Mouse (Mus musculus) adrenal gland, adult 8-10 months (tissue): ENCODE data around the gene Ttc37. TPM values are rescaled to one million over a fixed set of nuclear protein-coding genes. Genes with fewer than 3 reads are reported as not detected.
A peak's percentile ranks its signal among the peaks of the same experiment; 100 is the strongest.

Source experiments
- DNase-seq: peaks from one replicate; pipeline ENCODE4 v3.0.0; 2022
- total RNA-seq, 4 experiments: library from RNA; stranded (reverse); gene quantifications; 2 replicates each; pipeline ENCODE4 v1.2.4; 2022

Gene Ttc37
- 10 to 100 TPM; 26.6 to 31.6 (median 30.5) TPM for total RNA-seq

DNA sequence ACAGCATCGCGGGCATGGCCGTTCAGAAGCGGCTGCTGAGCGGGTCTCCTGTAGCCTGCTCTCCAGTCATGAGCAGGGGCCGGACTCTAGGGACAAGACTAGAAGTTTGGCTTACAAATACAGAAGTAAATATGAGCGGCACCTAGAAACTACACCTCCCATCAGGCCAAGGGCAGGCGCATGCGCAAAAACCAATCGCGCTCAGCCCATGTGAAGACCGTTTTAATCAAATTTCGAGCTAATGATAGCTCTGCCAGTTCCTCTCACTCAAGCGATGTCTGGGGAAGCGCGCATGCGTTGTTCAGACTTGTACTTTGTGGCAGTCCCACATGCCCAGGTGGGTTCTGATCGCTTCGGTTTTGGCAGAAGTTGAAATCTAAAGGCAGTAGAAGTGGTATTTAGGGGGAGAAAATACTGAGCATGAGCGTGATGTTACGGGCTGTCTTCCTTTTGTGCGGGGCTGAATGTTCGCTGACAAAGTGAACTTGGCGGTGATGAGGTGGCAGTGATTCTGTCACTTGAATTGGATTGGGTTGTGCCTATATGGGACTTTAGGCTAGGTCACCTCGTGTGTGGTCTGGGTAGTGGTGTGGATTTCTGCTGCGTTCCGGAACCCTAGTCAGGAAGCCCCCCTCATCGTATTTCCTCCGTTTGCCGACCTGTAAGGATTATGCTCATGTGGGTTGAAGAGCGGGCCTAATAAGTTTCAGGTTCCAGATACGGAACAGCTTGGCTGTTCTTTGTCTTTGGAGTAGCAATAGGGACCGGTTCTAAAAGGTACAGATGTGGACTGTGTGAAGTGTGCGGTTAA is at the start of gene Ttc37, which contains the start of gene Arsk:
Gene Ttc37 (plus strand): TSS at position 242 of the 811 bp plus-strand sequence.
Gene Arsk (minus strand): TSS at position 168 of the 811 bp plus-strand sequence.
- peak; percentile 95 for DNase-seq

DNA sequence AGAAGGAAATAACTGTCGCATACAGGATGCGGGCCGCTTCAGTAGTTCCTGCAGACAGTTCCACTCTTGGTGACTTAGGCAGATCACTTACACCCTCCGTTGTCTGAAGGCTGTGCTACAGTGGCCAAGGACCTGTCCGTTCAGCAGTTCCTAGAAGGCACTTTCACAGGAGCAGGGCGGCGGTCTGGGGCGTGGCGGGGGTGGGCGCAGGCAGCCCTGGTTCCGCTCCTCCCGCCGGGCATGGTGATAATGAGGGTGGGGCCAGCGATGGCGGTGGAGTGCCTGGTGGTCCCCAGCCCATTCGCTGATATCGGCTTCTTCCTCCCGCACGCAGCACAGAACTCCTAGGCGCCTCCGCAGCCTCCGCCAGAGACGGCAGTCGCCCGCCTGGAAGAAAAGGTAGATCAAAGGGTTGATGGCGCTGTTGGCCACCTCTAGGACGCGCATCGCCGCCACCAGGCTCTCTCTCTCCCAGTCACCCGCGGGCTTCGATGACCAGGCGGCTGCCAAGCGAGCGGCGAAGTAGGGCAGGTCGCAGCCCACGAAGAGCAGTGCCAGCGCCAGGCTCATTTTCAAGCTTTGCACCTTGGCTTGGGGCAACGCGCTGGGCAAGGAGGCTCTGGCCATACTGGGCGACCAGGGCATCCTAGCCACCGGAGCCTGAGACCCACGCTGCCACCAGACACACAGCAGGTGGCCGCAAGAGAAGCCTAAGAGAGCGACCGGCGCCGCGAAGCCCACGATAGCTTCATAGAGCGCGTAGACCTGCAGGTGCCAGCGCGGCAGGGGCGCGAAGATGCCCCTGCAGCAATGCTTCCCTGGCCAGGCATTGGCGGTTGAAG is 42.9 kb upstream of the Ttc37 start:
- no peak for DNase-seq

DNA sequence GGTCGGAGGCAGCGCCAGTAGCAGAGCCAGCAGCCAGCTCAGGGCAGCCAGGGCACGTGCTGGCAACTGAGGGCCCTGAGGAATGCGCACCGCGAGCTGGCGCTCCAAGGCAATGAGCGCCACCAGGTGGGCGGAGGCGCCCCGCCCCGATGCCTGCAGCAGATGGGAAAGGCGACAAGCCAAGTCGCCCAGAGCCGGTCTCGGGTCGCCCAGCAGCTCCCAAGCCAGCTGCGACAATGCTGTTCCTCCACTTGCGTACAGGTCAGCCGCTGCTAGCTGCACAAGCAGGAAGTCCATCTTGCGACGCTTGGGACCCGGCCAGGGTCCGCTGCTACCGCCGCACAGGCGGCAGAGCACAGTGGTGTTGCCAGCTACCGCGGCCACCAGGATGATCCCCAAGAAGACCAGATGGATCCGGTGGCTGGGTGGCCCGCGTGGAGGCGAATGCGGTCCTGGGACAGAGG is 42.2 kb upstream of the Ttc37 start:
- peak; percentile 37 for DNase-seq

DNA sequence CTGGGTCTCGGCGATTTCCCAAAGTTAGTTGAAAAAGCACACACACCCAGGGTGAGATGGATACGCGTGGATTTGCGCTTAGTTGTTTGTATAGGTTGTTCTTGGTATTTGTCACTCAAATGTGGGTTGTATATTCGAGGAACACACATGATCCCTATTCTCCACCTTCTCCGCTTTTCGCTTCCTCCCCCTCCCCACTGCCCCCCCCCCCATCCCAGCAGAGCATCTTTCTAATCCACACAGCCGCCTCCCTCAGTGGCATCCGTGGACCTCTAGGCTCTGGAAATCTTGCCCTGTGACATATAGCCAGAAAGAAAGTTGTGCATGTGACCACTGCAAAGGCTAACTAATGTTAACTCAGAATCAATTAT is 41.7 kb upstream of the Ttc37 start, which contains the start of gene Gpr150:
Gene Gpr150 (minus strand): TSS at position 101 of the 371 bp plus-strand sequence.
- DNase-seq, result no peak

DNA sequence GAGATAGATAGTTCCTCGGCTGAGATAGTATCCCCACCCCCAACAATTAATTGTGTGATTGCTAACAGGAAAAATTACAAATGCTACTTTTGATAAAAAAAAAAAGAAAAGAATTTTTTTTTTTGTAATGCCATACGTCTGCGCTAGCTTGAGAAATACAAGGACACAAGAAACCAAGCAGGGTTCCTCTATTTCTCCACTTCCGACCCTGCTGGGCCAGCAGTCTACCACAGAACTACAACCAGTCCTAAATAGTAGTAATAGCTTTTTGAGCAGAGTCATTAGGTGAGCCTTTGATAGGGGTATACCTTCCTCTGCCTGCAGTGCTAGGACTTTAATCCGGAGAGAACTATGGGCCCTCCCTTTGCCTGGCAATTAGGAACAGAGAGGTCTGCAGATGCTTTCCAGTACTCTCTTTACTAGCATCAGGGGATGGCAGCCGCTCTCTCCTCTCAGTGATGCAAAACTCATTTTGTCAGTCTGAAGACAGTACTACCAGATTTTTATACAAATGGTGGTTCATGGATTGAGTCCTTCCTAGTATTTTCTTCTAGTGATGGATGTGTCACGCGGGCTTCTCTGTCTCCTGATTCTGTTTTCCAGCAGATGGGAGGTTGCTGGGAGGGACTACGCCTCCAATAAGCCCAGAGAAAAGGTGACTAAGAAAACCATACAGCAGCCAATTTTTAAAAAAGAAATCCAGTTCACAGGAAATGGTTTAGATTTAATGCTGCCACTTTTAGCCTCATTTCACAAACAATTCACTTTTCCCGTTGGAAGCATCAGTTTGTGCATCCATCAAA is 41.1 kb upstream of the Ttc37 start:
- no peak for DNase-seq

DNA sequence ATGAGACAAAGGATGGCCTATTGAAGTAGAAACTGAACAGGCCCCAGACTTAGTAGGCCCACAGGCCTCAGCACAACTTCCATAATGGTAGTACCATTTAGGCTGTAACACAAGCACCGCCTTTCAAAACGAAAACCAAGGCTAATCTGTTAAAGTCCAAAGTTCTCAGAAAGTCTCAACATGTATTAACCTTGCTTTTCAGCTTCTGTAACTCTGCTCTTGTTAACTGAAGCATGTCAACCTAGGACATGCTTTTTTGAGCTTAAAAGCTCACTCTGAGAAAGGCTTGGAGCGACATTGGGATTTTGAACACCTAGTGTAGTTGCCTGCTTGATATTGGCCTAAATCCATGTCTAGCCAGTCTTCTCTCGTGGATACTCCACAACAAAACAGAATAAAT is 38.9 kb upstream of the Ttc37 start:
- no peak for DNase-seq

DNA sequence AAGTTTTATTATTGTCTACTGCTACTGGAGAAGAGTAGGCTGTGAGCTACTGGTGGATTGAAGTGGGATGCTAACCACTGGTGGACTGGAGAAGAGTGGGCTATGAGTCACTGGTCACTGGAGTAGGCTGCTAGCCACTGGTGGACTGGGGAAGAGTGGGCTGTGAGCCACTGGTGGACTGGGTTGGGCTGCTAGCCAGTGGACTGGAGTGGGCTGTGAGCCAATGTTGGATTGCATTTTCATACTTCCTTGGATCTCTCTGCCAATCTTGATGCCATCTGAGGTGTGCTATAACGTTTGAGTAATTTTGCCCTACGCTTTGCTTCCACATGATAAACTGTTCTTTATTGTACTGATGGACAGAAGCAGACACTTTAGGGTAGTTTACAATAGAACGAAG is 36.4 kb upstream of the Ttc37 start:
- DNase-seq, result no peak

DNA sequence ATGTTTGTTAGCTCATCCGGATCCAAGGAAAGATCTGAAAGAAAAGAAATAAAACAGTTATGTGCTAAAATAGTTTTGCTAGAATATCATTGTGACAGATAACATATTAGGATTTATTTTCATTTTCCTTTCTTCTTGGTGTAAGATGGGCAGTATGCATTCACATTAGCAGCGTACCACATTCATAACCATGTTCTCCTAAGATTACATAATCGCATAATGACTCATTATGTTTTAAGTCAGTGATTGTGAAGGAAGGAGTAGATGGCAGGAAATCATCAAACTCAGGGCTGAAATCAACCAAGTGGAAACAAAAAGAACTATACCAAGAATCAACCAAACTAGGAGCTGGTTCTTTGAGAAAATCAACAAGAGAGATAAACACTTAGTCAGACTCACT is 36.0 kb upstream of the Ttc37 start:
- DNase-seq, result no peak

DNA sequence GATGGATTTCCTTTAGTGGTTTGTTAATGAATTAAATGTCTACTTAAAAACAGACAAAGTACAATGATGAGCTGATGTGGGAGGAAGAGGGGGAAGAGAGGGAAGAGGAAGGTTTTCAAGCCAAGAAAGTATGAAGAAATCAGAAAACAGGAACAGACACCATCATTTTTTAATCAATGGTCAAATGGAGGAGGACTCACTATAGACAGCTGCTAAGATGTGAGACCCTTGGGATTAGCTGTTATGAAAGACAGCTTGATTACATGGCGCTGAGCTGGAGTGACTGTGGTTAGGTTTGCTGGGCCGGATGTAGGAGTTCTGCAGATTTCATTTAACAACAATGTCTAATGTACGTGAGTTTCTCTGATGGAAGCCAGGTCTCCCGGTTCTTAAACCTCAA is 35.0 kb upstream of the Ttc37 start:
- no peak for DNase-seq

DNA sequence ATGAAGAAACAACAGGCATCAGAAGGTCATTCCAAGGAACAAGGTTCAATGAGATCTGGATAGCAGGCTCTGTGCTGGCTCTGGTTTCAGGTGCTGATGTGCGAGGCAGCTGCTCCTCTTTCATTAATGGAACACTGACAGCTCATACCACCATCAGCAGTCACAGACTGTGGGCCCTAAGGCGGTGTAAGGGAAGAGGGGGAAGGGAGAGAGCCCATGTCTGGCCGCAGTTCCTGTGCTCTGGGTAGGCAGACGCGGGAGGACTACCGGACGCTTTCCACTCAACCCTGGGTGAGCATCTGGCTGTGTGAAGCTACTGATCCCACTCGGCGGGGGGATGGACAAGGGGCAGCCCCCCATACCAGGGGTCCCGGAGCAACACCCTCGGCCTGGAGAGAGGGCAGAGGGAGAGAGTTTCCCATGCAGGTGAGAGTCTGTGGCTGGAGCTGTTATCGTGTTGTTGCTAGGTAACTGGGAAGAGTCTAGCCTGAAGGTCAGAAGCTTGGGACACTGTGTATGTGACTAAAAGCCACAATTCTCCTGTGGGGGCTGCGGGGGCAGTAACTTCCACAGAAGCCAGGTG is 34.1 kb upstream of the Ttc37 start:
- no peak for DNase-seq

DNA sequence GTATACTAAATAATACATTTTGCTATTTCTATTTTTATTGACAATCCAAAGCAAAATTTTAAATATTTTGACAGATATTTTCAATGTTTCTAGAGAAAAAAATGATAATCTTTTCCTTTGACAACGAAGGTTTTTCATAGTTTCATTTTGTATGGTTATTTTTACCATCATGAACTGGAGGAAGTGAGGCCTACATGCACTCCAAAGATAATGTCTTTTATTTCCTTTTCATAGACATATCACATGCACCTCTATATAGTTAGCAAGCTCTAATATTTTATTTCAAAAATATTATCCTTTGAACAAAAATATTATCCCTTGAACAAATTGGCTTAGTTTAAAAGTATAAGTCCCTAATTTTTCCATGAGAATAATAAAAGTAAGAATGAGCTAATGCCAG is 24.2 kb upstream of the Ttc37 start:
- DNase-seq, result no peak

DNA sequence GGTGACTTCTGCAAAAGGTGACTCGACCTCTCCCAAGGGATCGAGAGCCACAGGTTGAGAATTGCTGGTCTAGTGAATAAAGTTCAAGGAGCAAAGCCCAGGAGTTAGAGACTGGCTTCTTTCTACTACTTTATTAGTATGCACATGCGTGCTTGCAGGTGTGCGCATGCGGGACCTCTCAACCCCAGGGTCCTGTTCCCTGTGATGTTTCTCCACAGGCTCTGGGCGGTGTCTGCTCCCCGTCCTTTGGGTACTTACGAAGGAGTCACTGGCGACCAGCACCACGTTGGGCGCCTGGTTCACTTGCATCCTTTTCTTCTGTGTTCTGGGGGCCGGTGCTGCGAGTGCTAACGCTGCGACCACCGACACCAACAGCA is 430 bp upstream of the Ttc37 start:
- no peak for DNase-seq

DNA sequence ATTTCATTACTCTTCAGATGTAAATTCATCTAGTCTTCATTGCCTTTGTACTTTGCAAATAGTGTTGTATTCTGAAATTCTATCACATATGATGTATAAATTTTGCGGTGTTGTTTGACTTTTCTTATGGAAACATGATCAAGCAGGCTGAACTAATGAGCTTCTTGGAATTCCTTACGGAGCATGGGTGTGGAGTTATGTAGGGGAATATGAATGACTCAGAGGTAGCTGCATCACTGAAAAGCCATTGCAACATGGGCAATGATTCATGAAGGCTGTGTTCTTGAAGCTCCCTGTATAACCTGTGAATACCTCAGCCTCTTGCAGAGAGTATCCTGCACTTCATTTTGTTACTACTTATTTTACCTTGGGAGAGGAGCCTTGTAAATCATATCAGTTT is 3.5 kb downstream of the Ttc37 start:
- DNase-seq, result peak; percentile 13

DNA sequence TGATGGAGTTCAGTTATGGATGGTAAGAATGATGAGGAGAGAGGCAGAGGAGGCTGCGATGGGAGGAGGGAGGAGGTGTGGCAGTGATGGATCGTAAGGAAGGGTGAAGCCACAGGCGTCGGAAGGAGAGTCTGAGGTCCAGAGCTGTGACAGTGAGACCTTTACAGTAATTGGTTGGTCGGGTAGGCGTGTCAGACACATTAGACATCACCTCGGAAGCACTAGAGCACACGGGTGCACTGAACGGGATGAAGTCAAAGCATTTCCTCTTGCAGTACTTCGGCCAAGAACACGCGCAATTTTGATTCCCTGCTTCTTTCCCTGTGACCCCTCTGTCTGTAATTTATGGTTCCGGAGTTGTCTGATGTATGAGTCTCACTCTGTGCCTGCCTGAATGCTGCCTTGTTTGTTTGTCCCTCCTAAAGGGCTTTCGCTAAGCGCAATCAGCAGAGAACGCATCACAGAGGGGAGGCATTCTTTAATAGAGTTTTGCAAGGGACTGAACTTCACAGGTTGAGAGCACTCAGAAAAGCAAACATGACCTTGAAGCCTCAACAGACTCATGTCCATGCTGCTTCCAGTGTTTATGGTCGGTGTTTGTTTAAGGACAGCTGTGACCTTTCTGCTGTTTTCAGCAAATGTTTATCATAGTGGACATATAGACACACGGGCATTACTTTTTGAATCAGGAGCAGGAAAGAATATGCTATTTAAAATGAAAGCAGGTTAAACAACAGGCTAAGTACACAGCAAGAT is 10.7 kb downstream of the Ttc37 start:
- DNase-seq, result no peak

DNA sequence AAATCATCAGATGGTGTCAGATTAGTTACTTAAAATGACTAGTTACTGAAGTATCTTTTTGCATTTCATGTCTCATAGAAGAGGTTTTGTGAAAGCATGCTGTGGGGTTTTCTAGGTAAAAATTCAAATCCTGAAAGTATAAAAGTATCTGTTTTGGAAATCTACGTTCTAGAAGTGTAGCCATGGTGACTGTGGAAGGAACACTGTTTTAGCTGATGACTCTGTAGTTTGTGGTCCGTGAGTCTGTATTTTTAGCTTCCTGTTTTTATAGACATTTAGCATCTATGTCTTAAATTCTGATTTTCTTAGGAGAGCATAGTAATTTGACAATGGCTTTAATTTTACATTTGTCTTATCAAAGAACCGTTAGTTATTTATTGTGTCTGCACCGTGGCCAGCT is 30.3 kb downstream of the Ttc37 start:
- DNase-seq, result no peak

DNA sequence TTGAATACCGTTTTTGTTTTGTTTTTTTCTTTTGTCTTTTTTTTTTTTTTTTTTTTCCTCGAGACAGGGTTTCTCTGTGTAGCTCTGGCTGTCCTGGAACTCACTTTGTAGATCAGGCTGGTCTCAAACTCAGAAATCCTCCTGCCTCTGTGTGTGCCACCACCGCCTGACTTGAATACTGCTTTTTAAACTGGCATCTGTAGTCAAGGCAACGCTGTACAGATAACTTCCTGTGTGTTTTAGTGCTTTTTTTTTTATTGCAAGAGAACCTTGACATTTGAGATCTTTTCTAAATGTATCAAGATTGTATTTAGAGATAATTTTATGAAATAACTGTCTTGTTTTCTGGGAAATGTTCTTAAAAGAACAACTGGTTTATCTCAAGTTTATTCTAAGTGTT is 33.9 kb downstream of the Ttc37 start:
- DNase-seq, result no peak

DNA sequence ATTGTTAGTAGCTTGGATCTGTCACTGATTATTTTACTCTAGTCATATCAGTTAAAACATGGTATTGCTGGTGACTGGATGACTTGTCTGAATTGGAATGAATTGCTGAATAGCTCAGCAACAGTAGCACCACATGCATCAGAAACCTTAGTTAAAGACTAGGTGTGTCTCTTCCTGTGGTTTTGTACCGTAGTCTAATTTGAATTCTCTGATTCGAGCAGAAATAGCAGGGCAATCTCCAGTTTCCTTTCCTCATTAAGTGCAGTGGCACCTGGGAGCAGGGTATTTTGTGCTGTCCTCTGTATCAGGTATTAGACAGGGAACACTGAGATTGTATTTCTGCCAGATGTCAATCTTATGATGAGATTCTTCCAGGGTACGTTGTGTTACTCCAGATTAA is 40.3 kb downstream of the Ttc37 start:
- no peak for DNase-seq

DNA sequence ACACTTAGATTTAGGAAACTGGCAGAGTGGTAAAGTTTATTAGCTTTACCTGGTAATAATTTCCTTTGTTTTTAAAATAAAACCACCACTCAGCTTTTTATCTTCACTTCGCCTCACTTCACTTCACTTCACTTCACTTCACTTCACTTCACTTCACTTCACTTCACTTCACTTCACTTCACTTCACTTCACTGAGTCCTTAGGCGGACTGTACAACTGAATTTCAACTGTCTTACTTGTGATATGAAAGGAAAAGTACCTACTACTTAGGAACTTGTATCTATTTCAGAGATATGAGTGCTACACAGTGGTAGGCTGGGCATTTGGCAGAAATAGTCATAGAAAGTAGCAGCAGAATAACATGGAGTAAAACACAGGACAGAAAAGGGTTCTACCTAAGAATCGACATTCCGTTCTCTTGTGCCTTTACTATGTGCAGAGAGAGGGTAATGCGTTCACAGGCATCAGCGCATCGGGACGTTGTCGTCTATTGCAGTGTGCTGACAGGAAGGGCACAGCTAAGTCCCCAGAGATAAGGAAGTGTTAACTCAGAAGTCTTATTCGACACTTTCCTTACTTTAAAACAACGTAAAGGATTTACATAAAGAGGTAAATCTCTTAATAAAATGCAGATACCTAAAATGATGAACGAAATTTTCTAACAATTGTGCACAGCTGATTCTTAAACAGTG is 42.7 kb downstream of the Ttc37 start:
- DNase-seq, result no peak

DNA sequence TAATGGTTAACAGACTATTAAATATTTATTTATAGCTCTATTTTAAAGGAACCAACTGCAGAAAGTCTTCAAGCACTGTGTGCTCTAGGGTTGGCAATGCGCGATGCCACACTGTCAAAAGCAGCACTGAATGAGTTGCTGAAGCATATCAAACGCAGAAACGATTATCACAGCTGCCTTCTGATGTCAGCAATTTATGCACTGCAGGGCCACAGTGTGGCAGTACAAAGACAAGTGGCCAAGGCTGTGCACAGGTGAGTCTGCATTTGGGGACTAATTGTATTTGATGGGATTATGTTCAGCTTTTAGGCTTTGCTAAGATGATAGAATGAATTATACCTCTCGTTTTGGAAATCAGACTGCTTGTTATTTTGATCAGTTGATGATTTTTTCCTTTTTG is 51.9 kb downstream of the Ttc37 start:
- DNase-seq, result no peak

DNA sequence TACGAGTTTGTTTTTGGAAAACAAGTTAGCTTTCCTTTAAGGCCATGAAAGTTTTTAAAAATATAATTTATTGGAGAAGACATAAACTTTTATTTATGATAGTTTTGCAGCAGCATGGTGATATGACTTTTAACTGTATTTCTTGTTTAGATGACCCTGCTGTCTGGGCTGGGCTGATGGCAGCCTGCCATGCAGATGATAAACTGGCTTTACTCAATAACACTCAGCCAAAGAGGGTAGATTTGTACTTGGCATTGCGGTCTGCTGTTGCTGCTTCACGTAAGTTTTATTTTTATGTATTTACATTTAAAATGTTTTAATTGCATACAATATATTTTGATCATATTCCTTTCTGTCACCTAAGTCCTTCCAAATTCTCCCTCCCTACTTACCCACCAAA is 58.6 kb downstream of the Ttc37 start:
- peak; percentile 80 for DNase-seq

DNA sequence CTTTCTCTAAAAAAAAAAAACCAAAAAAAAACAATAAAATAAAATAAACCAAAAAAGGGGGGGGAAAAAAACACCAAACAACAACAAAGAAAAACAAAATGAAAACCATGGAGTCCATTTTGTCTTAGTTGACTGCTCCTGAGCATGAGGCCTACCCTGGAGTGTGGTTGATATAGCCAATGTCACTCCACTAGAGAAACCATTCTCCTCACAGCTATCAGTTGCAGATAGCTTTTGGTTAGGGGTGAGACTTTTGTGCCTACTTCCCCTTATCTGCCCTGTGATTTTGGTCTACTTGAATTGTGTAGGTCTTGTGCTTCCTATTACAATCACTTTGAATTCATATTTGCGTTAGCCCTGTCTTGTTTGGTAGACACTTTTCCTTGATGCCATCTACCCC is 59.0 kb downstream of the Ttc37 start:
- DNase-seq, result no peak
